Mouse (Mus musculus): ENCODE data around the gene Krt19.

Krt19 gene

DNA sequence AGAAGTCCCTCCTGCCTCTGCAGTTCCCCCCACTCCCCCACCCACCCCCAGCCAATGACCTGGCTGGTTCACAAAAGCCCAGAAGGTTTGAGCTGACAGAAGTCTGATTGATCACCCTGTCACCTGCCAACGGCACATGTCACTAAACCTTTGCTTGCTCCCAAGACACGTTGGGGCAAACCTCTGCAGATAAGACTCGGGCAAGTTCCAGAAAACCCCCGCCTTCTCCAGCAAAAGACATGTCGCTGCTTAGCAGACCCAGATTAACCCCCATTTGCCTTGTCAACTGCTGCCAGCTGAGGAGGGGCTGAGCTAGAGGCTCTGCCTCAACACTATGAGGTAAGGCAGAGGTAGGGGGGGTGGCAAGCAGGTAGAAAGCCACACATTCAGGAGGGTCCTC, 11.9 kb downstream of the Krt19 start:
- no peak for DNase-seq

DNA sequence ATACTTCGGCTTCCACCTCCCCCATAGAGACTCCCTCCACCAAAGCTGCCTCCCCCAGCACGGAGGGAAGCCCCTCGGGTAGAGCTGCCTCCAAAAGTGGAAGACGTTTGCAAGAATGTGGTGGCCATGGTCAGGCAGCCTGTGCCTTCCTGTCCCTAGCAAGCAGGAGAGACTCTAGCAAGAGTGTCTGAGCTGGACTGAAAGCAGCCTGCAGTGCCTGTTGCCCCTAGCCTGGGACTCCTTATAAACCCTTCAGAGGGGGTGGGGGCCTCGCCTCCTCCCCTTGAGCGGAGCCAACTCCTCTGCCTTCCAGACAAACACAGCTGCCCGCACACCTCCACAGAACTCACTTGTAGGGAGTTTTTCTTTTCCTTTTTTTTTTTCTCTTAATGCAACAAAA, 12.7 kb downstream of the Krt19 start, which contains the start of gene Krt15:
TSS of gene Krt15 (minus strand) at position 198 of the 400 bp plus-strand sequence.
- peak in 1 of 2 experiments; percentile 29 for DNase-seq

- DNase-seq = no peak
Measured at GRCm38 (mm10) chr11:100124901-100125300, 23.6 kb downstream of the Krt19 start.

DNA sequence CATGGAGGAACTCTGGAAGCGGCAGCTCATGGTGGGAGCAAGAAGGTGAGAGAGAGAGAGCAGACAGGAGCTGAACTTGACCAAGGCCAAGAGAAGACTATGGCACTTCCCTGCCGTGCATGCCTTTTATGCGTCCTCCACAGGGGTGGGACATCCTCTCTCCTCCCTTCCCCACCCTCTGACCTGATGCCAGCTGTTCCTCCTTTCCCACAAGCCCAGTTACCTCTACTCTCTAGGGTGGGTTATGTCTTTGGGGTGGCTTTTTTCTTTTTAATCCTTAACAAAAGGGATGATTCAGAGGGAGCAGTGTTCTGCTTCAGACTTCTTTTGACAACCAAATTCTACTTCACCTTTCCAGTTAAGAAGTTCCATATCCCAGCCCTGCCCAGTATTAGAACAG, 27.0 kb downstream of the Krt19 start, which contains the start of gene Krt13:
TSS of gene Krt13 (minus strand) at position 101 of the 400 bp plus-strand sequence.
- DNase-seq = no peak

- DNase-seq = no peak
Measured at GRCm38 (mm10) chr11:100120331-100120730, 28.1 kb downstream of the Krt19 start.

DNA sequence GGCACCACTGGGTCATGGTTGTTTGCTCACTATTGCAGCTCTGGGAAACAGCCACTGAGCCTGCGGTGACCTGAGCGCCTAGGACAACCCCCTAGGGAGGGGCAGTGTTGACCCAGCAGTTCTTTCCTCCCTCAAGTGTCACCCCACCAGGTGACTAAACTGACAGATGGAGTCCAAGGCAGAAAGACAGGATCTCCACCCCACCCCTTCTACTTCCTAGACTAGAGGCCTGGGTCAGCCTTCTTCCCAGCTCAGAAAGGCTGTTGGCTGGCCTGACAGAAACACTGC, 34.8 kb downstream of the Krt19 start:
- DNase-seq = no peak

DNA sequence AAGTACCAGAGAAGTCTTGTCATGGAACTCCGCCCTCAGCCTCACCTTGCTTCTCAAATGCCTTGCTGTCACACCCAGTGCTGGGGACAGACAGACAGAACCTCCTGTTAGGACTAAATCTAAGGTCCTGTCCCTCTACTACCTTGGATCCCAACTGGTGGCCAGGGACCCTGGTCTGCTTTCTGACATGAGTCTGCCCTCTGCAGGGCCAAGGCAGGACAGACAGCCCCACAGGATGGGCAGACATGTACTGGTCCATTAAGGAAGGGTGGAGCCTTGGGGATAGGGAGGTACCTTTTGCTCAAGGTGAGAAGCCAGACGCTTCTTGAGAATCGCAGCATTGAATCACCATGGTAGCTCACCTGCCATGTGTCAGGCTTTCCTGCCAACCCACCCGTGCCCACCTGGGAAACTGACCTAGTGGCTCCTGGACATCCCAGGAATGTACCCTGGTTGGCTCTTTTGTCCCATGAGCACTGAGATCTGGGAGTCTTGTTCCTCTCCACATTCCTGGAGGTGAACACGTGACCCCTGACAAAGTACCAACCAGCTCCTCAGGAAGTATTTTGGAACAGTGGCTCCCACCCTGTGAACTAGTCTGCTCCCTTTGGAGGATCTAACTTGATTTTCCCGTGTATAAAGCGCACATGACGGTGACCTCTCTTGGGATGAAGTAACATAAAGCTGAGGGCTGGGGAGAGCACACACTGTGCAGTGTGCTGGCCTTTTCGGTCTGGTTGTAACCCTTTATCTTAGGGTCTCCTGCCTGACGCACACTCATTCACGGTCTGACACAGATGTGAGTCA, 35.3 kb downstream of the Krt19 start:
- DNase-seq = no peak

GRCm38 (mm10) chr11:100105576-100106122, 42.8 kb downstream of the Krt19 start, which contains the start of gene Krt36:
Krt36 (minus strand) TSS chr11:100105626.
- no peak for DNase-seq

- DNase-seq = peak; percentile 25 to 47
Measured at GRCm38 (mm10) chr11:100102693-100103429, 45.6 kb downstream of the Krt19 start.

GRCm38 (mm10) chr11:100100391-100100790, 48.1 kb downstream of the Krt19 start:
- no peak for DNase-seq

- peak; percentile 17 to 52 for DNase-seq
Measured at GRCm38 (mm10) chr11:100097819-100098218, 50.6 kb downstream of the Krt19 start.

GRCm38 (mm10) chr11:100096141-100096540, 52.3 kb downstream of the Krt19 start, which contains the start of gene Krt35:
Krt35 (minus strand) TSS chr11:100096241.
- DNase-seq = no peak
